Mouse (Mus musculus) brown adipose tissue, adult 24 weeks (tissue): ENCODE data around the gene Zfp423. TPM values are rescaled to one million over a fixed set of nuclear protein-coding genes. Genes with fewer than 3 reads are reported as not detected.
A peak's percentile ranks its signal among the peaks of the same experiment; 100 is the strongest.
"Not testable (repeated sequence)": the region's sequence is repeated elsewhere in the genome, so short reads cannot be mapped to it uniquely, and the experiment has no call there.

Experiments
- H3K27ac ChIP-seq: fragments of 200-500 bp; replicated peaks from 2 replicates; pipeline ENCODE4 v1.5.1; 2012; ENCODE audit warnings: low read depth, mild to moderate bottlenecking, low read length
- H3K4me1 ChIP-seq: fragments of 200-500 bp; 2 replicates; pipeline ENCODE4 v1.6.1; 2012; ENCODE audit warnings: low read length, mixed read lengths; ENCODE audit not compliant: control insufficient read depth, insufficient read depth, insufficient read length
- H3K4me3 ChIP-seq: fragments of 200-500 bp; 2 replicates; pipeline ENCODE4 v1.5.1; 2012; ENCODE audit warnings: low read depth, mild to moderate bottlenecking, low read length, moderate library complexity; ENCODE audit not compliant: insufficient read depth
- polyA plus RNA-seq: library from polyadenylated mRNA; stranded (reverse); fragments of >200 nt; gene quantifications from 2 replicates; pipeline ENCODE4 v1.2.4, GENCODE M21; 2012; ENCODE audit not compliant: missing spikeins, insufficient read depth, insufficient read length

The Zfp423 gene
- polyA plus RNA-seq, 1 experiment = 14.0 TPM

- H3K4me3 ChIP-seq = no peak overlapping the region
- no peak overlapping the region for H3K27ac ChIP-seq
- peaks cover 6% of the 10 kb centered on the region; the same call in 1 of the 2 replicates for H3K4me1 ChIP-seq
Measured at GRCm38 (mm10) chr8:87851380-87851779, 108.0 kb downstream of the Zfp423 start.

GRCm38 (mm10) chr8:87848836-87849235, 110.6 kb downstream of the Zfp423 start:
- H3K4me3 ChIP-seq = no peak overlapping the region
- no peak overlapping the region for H3K27ac ChIP-seq
- peaks cover 6% of the 10 kb centered on the region; the same call in 1 of the 2 replicates for H3K4me1 ChIP-seq

GRCm38 (mm10) chr8:87847796-87848195, 111.6 kb downstream of the Zfp423 start:
- H3K27ac ChIP-seq = no peak overlapping the region
- H3K4me3 ChIP-seq = no peak overlapping the region

GRCm38 (mm10) chr8:87842096-87842495, 117.3 kb downstream of the Zfp423 start:
- not testable (repeated sequence) for H3K4me1 ChIP-seq, H3K4me3 ChIP-seq, H3K27ac ChIP-seq

More at GRCm38 (mm10) chr8:87847796-87848195, 111.6 kb downstream of the Zfp423 start:
- H3K4me1 ChIP-seq = peaks cover 5% of the 10 kb centered on the region; the same call in 1 of the 2 replicates

GRCm38 (mm10) chr8:87837266-87837665, 122.1 kb downstream of the Zfp423 start:
- Histone ChIP-seq H3K4me3 (no peak overlapping the region), H3K27ac (no peak overlapping the region), H3K4me1 (peaks cover 10% of the 10 kb centered on the region)

GRCm38 (mm10) chr8:87836866-87837265, 122.5 kb downstream of the Zfp423 start:
- Histone ChIP-seq H3K4me1 (peaks cover 14% of the 10 kb centered on the region), H3K4me3 (no peak overlapping the region), H3K27ac (no peak overlapping the region)

GRCm38 (mm10) chr8:87835924-87836323, 123.5 kb downstream of the Zfp423 start:
- Histone ChIP-seq H3K4me1 (peaks cover 18% of the 10 kb centered on the region), H3K27ac (no peak overlapping the region), H3K4me3 (no peak overlapping the region)

GRCm38 (mm10) chr8:87835411-87835821, 124.0 kb downstream of the Zfp423 start:
- H3K4me1 ChIP-seq = peaks cover 18% of the 10 kb centered on the region
- H3K27ac ChIP-seq = no peak overlapping the region
- H3K4me3 ChIP-seq = no peak overlapping the region

- Histone ChIP-seq H3K27ac (0 out of 2 replicates have a peak overlapping the region, but pooled peaks have one; percentile 11), H3K4me1 (peaks cover 18% of the 10 kb centered on the region)
Measured at GRCm38 (mm10) chr8:87834656-87835055, 124.7 kb downstream of the Zfp423 start.

GRCm38 (mm10) chr8:87833841-87834620, 125.4 kb downstream of the Zfp423 start:
- Histone ChIP-seq H3K4me3 (no peak overlapping the region), H3K27ac (0 out of 2 replicates have a peak overlapping the region, but pooled peaks have one; percentile 27)

More at GRCm38 (mm10) chr8:87834656-87835055, 124.7 kb downstream of the Zfp423 start:
- H3K4me3 ChIP-seq = no peak overlapping the region

GRCm38 (mm10) chr8:87833339-87833738, 126.1 kb downstream of the Zfp423 start:
- H3K4me1 ChIP-seq = peaks cover 18% of the 10 kb centered on the region
- H3K27ac ChIP-seq = 0 out of 2 replicates have a peak overlapping the region, but pooled peaks have one; percentile 24
- no peak overlapping the region for H3K4me3 ChIP-seq

More at GRCm38 (mm10) chr8:87833841-87834620, 125.4 kb downstream of the Zfp423 start:
- H3K4me1 ChIP-seq = peaks cover 18% of the 10 kb centered on the region

- Histone ChIP-seq H3K27ac (peak overlapping the region; percentile 56; the same call in 1 of the 2 replicates), H3K4me1 (peaks cover 18% of the 10 kb centered on the region), H3K4me3 (no peak overlapping the region)
Measured at GRCm38 (mm10) chr8:87832381-87833325, 126.7 kb downstream of the Zfp423 start.

GRCm38 (mm10) chr8:87831567-87831966, 127.8 kb downstream of the Zfp423 start:
- no peak overlapping the region for H3K27ac ChIP-seq

GRCm38 (mm10) chr8:87831116-87831515, 128.3 kb downstream of the Zfp423 start:
- no peak overlapping the region for H3K4me3 ChIP-seq
- H3K27ac ChIP-seq = no peak overlapping the region
- peaks cover 18% of the 10 kb centered on the region for H3K4me1 ChIP-seq

More at GRCm38 (mm10) chr8:87831567-87831966, 127.8 kb downstream of the Zfp423 start:
- no peak overlapping the region for H3K4me3 ChIP-seq
- peaks cover 18% of the 10 kb centered on the region for H3K4me1 ChIP-seq

GRCm38 (mm10) chr8:87830200-87830599, 129.2 kb downstream of the Zfp423 start:
- Histone ChIP-seq H3K27ac (no peak overlapping the region), H3K4me1 (peaks cover 15% of the 10 kb centered on the region), H3K4me3 (no peak overlapping the region)
